Mouse (Mus musculus): ENCODE results near the gene Slc1a3. TPM values are rescaled to one million over a fixed set of nuclear protein-coding genes. Genes with fewer than 3 reads are reported as not detected.

The Slc1a3 gene
- polyA plus RNA-seq, 1 experiment from 2014 or later: 17.8 TPM

DNA sequence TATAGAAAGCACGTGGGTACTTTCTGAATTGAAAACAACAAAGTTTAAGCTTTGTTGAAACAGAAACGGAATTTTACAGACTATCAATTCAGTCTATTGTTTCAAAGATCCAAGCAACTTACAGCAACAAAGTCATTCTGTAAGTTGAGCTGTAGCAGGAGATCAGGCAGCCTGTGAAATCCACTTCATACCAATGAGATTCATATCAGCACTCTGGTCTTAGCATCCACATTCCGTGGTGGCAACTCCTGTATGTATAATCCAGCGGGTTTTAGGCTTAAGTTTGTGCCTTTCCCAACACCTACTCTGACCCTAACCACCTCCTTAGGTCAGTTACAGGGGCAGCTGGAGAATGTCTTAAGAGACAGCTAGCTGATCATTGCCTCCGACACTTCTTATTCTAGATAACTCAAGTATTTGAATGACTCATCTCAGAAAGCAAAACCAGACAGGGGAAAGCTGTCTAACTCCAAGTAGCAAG, 34.3 kb downstream of the Slc1a3 start:
- WGBS: 50% methylated on average over 5 of the region's 5 CpGs
- H3K4me1 ChIP-seq: no peaks in the 10 kb centered on the region
- H3K9ac ChIP-seq: no peak overlapping the region
- H3K4me2 ChIP-seq: no peak overlapping the region
- no peak overlapping the region for H3K27ac ChIP-seq
- ATAC-seq (replicated peaks; ENCODE audit: low FRiP score): no peak
- H3K27me3 ChIP-seq: no peaks in the 10 kb centered on the region
- H3K36me3 ChIP-seq: no peaks in the 10 kb centered on the region
- H3K4me3 ChIP-seq (replicated peaks): no peak overlapping the region
- no peaks in the 10 kb centered on the region for H3K9me3 ChIP-seq (replicated peaks)

GRCm38 (mm10) chr15:8675616-8676015, 34.9 kb downstream of the Slc1a3 start:
- H3K4me3 ChIP-seq (replicated peaks): no peak overlapping the region
- 96% methylated on average over 4 of the region's 4 CpGs for WGBS
- H3K27ac ChIP-seq: no peak overlapping the region
- H3K9ac ChIP-seq: no peak overlapping the region
- H3K4me2 ChIP-seq: no peak overlapping the region
- H3K36me3 ChIP-seq: no peaks in the 10 kb centered on the region
- no peaks in the 10 kb centered on the region for H3K4me1 ChIP-seq
- H3K9me3 ChIP-seq (replicated peaks): no peaks in the 10 kb centered on the region
- ATAC-seq (replicated peaks; ENCODE audit: low FRiP score): no peak
- no peaks in the 10 kb centered on the region for H3K27me3 ChIP-seq

GRCm38 (mm10) chr15:8672532-8672931, 38.0 kb downstream of the Slc1a3 start:
- ATAC-seq (replicated peaks; ENCODE audit: low FRiP score): no peak
- 84% methylated on average over 5 of the region's 5 CpGs for WGBS

GRCm38 (mm10) chr15:8667849-8668522, 42.6 kb downstream of the Slc1a3 start:
- Histone ChIP-seq H3K27me3 (no peaks in the 10 kb centered on the region), H3K4me2 (no peak overlapping the region), H3K4me1 (peaks cover 5% of the 10 kb centered on the region), H3K36me3 (no peaks in the 10 kb centered on the region), H3K9me3 (replicated peaks) (no peaks in the 10 kb centered on the region), H3K4me3 (replicated peaks) (no peak overlapping the region), H3K9ac (no peak overlapping the region), H3K27ac (no peak overlapping the region)
- 86% methylated on average over 25 of the region's 25 CpGs for WGBS
- ATAC-seq (replicated peaks; ENCODE audit: low FRiP score): 0 out of 2 replicates have a peak, but pooled peaks have one; percentile 49

More at GRCm38 (mm10) chr15:8672532-8672931, 38.0 kb downstream of the Slc1a3 start:
- no peak overlapping the region for H3K9ac ChIP-seq
- H3K4me2 ChIP-seq: no peak overlapping the region
- H3K36me3 ChIP-seq: no peaks in the 10 kb centered on the region
- H3K4me1 ChIP-seq: no peaks in the 10 kb centered on the region
- no peaks in the 10 kb centered on the region for H3K9me3 ChIP-seq (replicated peaks)
- no peak overlapping the region for H3K4me3 ChIP-seq (replicated peaks)
- H3K27ac ChIP-seq: no peak overlapping the region
- no peaks in the 10 kb centered on the region for H3K27me3 ChIP-seq

GRCm38 (mm10) chr15:8665675-8666350, 44.8 kb downstream of the Slc1a3 start:
- peaks cover 10% of the 10 kb centered on the region for H3K4me1 ChIP-seq
- no peaks in the 10 kb centered on the region for H3K9me3 ChIP-seq (replicated peaks)
- no peak overlapping the region for H3K4me3 ChIP-seq (replicated peaks)
- ATAC-seq (replicated peaks; ENCODE audit: low FRiP score): no peak
- WGBS: 89% methylated on average over 15 of the region's 15 CpGs
- H3K27ac ChIP-seq: no peak overlapping the region
- H3K36me3 ChIP-seq: no peaks in the 10 kb centered on the region
- no peak overlapping the region for H3K4me2 ChIP-seq
- H3K9ac ChIP-seq: no peak overlapping the region
- H3K27me3 ChIP-seq: no peaks in the 10 kb centered on the region

DNA sequence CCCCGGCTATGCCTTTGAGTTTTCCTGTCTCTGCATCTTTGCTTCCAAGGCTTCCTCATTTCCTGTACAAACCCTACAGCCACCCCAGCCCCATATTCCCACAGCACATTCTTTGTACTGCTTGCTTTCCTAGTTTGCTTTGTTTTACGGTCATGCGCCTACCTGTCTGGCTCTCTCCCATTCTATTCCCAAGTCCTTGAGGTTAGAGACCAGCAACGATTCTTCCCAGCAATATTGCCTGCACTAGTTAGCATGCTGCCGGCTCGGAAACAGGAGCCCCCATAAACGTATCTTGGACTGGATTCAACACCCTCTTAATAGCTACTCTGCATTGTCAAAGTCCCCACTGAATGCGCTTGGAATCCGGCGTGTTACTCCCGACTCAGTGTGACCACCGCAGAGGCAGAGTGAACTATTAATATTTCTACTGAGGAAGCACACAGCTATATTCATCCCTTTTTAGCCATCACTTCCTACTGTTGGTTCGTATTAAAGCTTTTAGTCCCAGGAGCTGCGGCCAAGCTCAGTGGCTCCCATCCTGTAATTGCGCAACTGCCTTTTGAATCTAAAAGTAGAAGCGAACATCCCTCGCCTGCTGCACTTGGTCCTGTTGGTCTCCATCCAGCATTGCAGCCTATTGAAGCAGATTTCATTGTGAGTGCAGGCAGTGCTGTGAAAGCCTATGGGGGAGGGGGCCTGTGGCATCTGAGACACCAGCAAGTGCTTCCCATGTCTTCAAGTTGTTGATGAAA, 47.0 kb downstream of the Slc1a3 start:
- Histone ChIP-seq H3K9me3 (replicated peaks) (no peaks in the 10 kb centered on the region), H3K9ac (no peak overlapping the region), H3K4me1 (peaks cover 23% of the 10 kb centered on the region), H3K4me2 (no peak overlapping the region), H3K36me3 (no peaks in the 10 kb centered on the region), H3K4me3 (replicated peaks) (no peak overlapping the region), H3K27me3 (no peaks in the 10 kb centered on the region), H3K27ac (no peak overlapping the region)
- no peak for ATAC-seq (replicated peaks; ENCODE audit: low FRiP score)
- WGBS: 63% methylated on average over 17 of the region's 17 CpGs

DNA sequence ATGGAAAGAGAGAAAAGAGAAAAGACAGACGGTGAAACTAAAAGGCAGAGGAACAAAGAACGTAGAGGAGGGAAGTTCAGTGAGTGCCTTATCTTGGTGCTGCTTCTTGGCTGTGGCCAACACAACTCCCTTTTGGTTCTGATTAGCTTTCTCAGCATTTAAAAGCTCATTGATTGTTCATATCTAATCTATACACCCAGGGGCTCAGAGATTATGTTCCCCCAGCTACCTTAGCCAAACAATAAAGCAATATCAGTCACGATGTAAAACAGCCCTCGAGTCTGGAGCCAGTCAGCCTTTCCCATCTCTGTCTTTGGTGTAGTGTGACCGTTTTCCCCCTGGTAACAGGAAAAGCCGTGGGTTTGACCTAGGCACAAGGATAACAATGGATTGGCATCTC, 48.7 kb downstream of the Slc1a3 start:
- WGBS: 58% methylated on average over 6 of the region's 6 CpGs

GRCm38 (mm10) chr15:8659977-8660376, 50.6 kb downstream of the Slc1a3 start:
- 52% methylated on average over 4 of the region's 4 CpGs for WGBS
- H3K27ac ChIP-seq: peak overlapping the region; percentile 82
- peaks cover 23% of the 10 kb centered on the region for H3K4me1 ChIP-seq
- no peak overlapping the region for H3K4me2 ChIP-seq
- no peak overlapping the region for H3K9ac ChIP-seq
- no peaks in the 10 kb centered on the region for H3K27me3 ChIP-seq
- no peak overlapping the region for H3K4me3 ChIP-seq (replicated peaks)
- no peaks in the 10 kb centered on the region for H3K36me3 ChIP-seq
- H3K9me3 ChIP-seq (replicated peaks): no peaks in the 10 kb centered on the region
- no peak; the same call in 1 of the 2 replicates for ATAC-seq (replicated peaks; ENCODE audit: low FRiP score)

More for the DNA sequence above, 48.7 kb downstream of the Slc1a3 start:
- Histone ChIP-seq H3K9ac (no peak overlapping the region), H3K9me3 (replicated peaks) (no peaks in the 10 kb centered on the region), H3K4me1 (peaks cover 23% of the 10 kb centered on the region), H3K27ac (no peak overlapping the region), H3K27me3 (no peaks in the 10 kb centered on the region), H3K36me3 (no peaks in the 10 kb centered on the region), H3K4me2 (no peak overlapping the region), H3K4me3 (replicated peaks) (no peak overlapping the region)
- no peak for ATAC-seq (replicated peaks; ENCODE audit: low FRiP score)

- peak; percentile 90 for ATAC-seq (replicated peaks; ENCODE audit: low FRiP score)
- WGBS: 10% methylated on average over 8 of the region's 8 CpGs
- Histone ChIP-seq H3K4me2 (peak overlapping the region; percentile 30; the same call in 1 of the 2 replicates), H3K9ac (no peak overlapping the region), H3K27me3 (no peaks in the 10 kb centered on the region), H3K4me1 (peaks cover 24% of the 10 kb centered on the region), H3K9me3 (replicated peaks) (no peaks in the 10 kb centered on the region), H3K27ac (peak overlapping the region; percentile 82), H3K36me3 (no peaks in the 10 kb centered on the region), H3K4me3 (replicated peaks) (no peak overlapping the region)
Measured at GRCm38 (mm10) chr15:8659483-8659971, 51.0 kb downstream of the Slc1a3 start.

DNA sequence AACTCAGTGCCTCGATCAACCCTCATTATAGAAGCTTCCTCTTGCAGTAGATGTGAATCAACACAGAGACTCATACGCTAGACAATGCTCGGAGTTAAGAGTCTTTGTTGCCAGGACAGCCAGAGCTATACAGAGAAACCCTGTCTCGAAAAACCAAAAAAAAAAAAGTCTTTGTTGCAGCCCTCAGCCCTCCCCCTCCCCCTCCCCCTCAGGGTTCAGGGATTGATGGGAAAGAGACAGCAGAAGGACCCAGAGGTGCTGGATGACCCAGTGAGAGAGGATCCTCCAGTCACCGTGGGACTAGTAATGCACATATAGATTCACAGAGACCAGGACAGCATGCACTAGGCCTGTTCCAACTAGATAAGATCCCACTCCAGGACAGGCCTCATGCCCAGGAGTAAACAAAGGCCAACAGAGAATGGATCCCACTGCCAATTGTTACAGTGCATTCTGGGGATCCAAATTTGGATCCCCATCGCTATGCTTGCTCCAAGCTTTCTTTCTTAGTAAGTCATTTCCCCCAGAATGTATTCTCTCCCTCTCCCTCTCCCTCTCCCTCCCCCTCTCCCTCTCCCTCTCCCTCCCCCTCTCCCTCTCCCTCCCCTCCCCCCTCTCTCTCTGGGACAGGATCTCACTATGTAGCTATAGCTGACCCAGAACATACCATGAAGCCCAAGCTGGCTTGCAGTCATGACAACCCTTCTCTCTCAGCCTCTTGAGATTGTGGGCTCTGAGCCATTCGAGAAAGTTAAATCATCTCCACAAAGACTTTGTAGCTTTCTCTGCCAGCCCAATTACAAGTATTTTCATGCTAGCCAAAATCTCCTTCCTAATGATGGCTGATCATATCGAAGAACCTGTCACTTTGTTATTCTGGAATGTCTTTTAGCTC, 52.2 kb downstream of the Slc1a3 start:
- Histone ChIP-seq H3K27ac (0 out of 2 replicates have a peak overlapping the region, but pooled peaks have one; percentile 82), H3K9me3 (replicated peaks) (no peaks in the 10 kb centered on the region), H3K36me3 (no peaks in the 10 kb centered on the region), H3K4me2 (no peak overlapping the region), H3K4me3 (replicated peaks) (no peak overlapping the region), H3K9ac (no peak overlapping the region), H3K27me3 (no peaks in the 10 kb centered on the region), H3K4me1 (peaks cover 31% of the 10 kb centered on the region)
- no peak for ATAC-seq (replicated peaks; ENCODE audit: low FRiP score)
- 85% methylated on average over 8 of the region's 8 CpGs for WGBS

GRCm38 (mm10) chr15:8655251-8655650, 55.3 kb downstream of the Slc1a3 start:
- no peak for ATAC-seq (replicated peaks; ENCODE audit: low FRiP score)
- H3K9ac ChIP-seq: no peak overlapping the region
- H3K27me3 ChIP-seq: no peaks in the 10 kb centered on the region
- no peak overlapping the region for H3K27ac ChIP-seq
- 57% methylated on average over 9 of the region's 9 CpGs for WGBS
- no peak overlapping the region for H3K4me2 ChIP-seq
- no peak overlapping the region for H3K4me3 ChIP-seq (replicated peaks)
- H3K4me1 ChIP-seq: peaks cover 30% of the 10 kb centered on the region
- no peaks in the 10 kb centered on the region for H3K9me3 ChIP-seq (replicated peaks)
- H3K36me3 ChIP-seq: no peaks in the 10 kb centered on the region
